Mouse (Mus musculus): ENCODE results near the gene Kmt5c. TPM values are rescaled to one million over a fixed set of nuclear protein-coding genes. Genes with fewer than 3 reads are reported as not detected.
"Not testable (repeated sequence)": the region's sequence is repeated elsewhere in the genome, so short reads cannot be mapped to it uniquely, and the experiment has no call there.

Gene Kmt5c
- total RNA-seq, 2 experiments from 2014 or later, result 20.6 to 34.1 TPM

DNA sequence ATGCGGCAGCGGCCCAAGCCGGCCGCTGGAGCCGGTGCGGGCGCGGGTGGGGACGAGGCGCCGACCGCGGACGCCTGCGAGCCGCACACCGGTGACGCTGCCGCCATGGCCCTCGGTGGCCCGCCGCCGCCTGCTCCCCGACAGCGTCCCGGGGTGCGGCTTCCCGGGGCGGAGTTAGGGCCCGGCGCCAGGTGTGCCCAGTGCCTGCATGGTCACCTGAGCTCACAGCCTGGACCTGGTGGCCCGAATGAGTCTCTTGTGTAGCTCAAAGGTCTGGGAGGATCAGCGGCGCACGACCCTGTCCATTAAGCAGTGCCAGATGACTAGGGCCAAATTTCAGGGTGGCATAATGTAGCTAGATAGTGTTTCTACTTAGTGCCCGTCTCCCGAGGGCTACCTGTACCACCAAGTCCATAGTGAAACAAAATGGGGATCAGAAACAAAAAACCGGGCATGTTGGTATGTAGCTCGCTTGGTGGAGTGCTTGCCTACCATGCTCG is 49.6 kb downstream of the Kmt5c start, which contains the start of gene Tmem238:
Gene Tmem238 (minus strand): TSS at position 221 of the 500 bp plus-strand sequence.
- no peak for DNase-seq

GRCm38 (mm10) chr7:4792278-4793212 is 52.6 kb downstream of the Kmt5c start, which contains the start of gene Rpl28:
Gene Rpl28, plus strand, starts transcription at chr7:4792874.
- peak; percentile 90 for DNase-seq

DNA sequence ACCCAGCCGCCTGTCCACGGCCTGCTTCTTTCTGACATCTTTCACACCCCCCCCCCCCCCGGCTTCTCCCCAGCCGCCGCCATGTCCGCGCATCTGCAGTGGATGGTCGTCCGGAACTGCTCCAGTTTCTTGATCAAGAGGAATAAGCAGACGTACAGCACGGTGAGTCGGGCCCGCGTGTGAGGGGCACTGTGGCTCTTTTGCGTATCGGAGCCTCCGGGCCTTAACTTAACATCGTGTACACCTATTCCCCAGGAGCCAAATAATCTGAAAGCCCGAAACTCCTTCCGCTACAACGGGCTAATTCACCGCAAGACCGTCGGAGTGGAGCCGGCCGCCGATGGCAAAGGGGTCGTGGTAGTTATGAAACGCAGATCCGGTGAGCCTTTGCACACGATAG is 53.3 kb downstream of the Kmt5c start:
- not testable (repeated sequence) for DNase-seq

GRCm38 (mm10) chr7:4793674-4794073 is 53.8 kb downstream of the Kmt5c start:
- no peak for DNase-seq

DNA sequence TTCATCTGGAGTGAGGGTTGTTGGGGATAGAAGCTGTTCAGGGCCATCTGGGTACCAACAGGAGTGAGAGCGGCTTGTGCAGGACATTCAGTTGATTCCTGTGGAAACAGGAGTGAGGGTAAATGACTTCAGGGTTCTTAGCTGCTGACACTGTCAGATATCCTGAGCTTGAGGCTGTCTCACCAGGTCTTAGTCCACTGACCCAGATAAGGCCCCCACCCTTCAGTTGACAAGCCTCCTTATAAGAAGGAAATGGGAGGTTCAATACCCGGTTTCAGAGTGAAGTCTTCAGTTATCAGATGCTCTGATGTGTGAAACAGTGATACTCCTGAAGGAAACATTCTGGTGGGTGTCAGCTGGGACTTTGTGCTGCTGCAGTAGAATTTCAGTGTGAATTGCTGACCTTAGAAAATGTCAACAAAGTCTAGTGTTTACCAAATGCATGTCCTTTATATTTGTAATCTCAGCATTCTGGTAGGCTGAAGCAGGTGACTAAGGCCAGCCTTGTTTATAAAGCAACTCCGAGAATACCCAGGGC is 54.8 kb downstream of the Kmt5c start:
- no peak for DNase-seq

DNA sequence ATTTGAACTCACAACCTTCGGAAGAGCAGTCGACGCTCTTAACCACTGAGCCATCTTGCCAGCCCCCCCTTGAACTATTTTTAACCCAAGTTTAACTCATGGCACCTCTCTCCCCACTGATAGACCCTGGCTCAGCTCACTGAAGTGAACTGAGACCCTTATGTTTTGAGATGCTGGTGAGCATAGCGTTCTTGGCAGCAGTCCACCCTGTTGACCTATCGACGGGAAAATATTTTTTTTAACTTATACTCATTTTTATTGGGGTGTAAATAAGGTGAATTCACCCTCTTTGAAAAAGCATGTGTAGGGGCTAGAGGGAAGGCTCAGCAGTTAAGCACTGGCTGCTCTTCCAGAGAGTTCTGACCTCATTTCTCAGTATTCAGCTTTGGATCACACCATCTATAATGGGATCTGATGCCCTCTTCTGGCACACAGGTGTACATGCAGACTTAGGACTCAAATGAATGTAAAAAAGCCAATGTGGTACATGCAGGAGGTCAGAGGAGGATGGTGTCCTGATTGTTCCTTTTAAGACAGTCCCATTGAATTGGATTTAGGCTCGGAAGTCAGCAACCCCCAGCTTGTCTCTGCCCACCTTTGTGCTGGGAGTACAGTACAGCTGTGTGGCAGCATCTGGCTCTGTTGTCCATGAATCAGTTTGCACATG is 56.0 kb downstream of the Kmt5c start:
- no peak for DNase-seq

Other genes with a start within 250 kb of the Kmt5c start
- gene Ppp1r12c, start 238.4 kb upstream of the Kmt5c start, total RNA-seq (2021), result 10 to 100 TPM; 37.9 to 52.6 TPM
- gene Tnnt1, start 223.7 kb upstream of the Kmt5c start, total RNA-seq (2021), result 100 to 1,000 TPM; 288 to 386 TPM
- gene Tnni3, start 215.9 kb upstream of the Kmt5c start, total RNA-seq (2021), result 1 to 10 TPM; 1.4 to 2.3 TPM
- under 1 TPM; 0.14 to 0.23 TPM for gene Dnaaf3, start 207.7 kb upstream of the Kmt5c start, total RNA-seq (2021)
- under 1 TPM; 0.16 to 0.25 TPM for gene Syt5, start 192.6 kb upstream of the Kmt5c start, total RNA-seq (2021)
- gene Ptprh, start 136.1 kb upstream of the Kmt5c start, total RNA-seq (2021), result not detected
- 1 to 10 TPM; 4.6 to 5.2 TPM for gene Tmem86b, start 108.7 kb upstream of the Kmt5c start, total RNA-seq (2021)
- gene Ppp6r1, start 81.1 kb upstream of the Kmt5c start, total RNA-seq (2021), result 10 to 100 TPM; 53.0 to 58.1 TPM
- 10 to 100 TPM; 22.1 to 23.3 TPM for gene Hspbp1, start 55.0 kb upstream of the Kmt5c start, total RNA-seq (2021)
- 1 to 10 TPM; 3.3 to 4.6 TPM for gene Brsk1, start 49.5 kb upstream of the Kmt5c start, total RNA-seq (2021)
- gene Tmem150b, start 14.9 kb upstream of the Kmt5c start, total RNA-seq (2021), result under 1 TPM in 1 of 2 experiments, not detected in 1; 0.27 TPM
- 1 to 10 TPM; 4.3 to 5.4 TPM for gene Cox6b2, start 13.0 kb downstream of the Kmt5c start, total RNA-seq (2021)
- gene Fam71e2, start 31.2 kb downstream of the Kmt5c start, total RNA-seq (2021), result not detected
- under 1 TPM; 0.20 to 0.31 TPM for gene Il11, start 42.7 kb downstream of the Kmt5c start, total RNA-seq (2021)
- gene Tmem190, start 42.8 kb downstream of the Kmt5c start, total RNA-seq (2021), result not detected
- gene Tmem238, start 49.5 kb downstream of the Kmt5c start, total RNA-seq (2021), result 1 to 10 TPM; 3.5 to 6.3 TPM
- gene Rpl28, start 52.8 kb downstream of the Kmt5c start, total RNA-seq (2021), result 100 to 1,000 TPM; 796 to 873 TPM
- gene Ube2s, start 72.5 kb downstream of the Kmt5c start, total RNA-seq (2021), result 100 to 1,000 TPM in 1 of 2 experiments, 10 to 100 TPM in 1; 91.1 to 107 TPM
- gene Shisa7, start 104.6 kb downstream of the Kmt5c start, total RNA-seq (2021), result under 1 TPM; 0.12 to 0.18 TPM
- gene Isoc2b, start 130.1 kb downstream of the Kmt5c start, total RNA-seq (2021), result 1 to 10 TPM; 1.9 to 4.3 TPM
- gene Isoc2a, start 137.0 kb downstream of the Kmt5c start, total RNA-seq (2021), result 10 to 100 TPM; 13.3 to 14.3 TPM
- under 1 TPM in 1 of 2 experiments, not detected in 1; 0.19 TPM for gene Gm36210, start 166.4 kb downstream of the Kmt5c start, total RNA-seq (2021)
- 10 to 100 TPM in 1 of 2 experiments, 1 to 10 TPM in 1; 9.9 to 10.5 TPM for gene Zfp628, start 175.1 kb downstream of the Kmt5c start, total RNA-seq (2021)
- gene Nat14, start 181.9 kb downstream of the Kmt5c start, total RNA-seq (2021), result 1 to 10 TPM; 1.9 to 4.4 TPM
- gene Ssc5d, start 185.7 kb downstream of the Kmt5c start, total RNA-seq (2021), result 10 to 100 TPM; 43.3 to 55.0 TPM
- gene Sbk2, start 224.3 kb downstream of the Kmt5c start, total RNA-seq (2021), result 10 to 100 TPM; 31.0 to 46.5 TPM
- gene Sbk3, start 231.1 kb downstream of the Kmt5c start, total RNA-seq (2021), result under 1 TPM in 1 of 2 experiments, not detected in 1; 0.28 TPM

Measured in gastrocnemius, postnatal 10 days (tissue).